Mouse (Mus musculus) layer of hippocampus, adult 2 months (tissue): ENCODE data around the gene Gm17324. TPM values are rescaled to one million over a fixed set of nuclear protein-coding genes. Genes with fewer than 3 reads are reported as not detected.
"Not testable (repeated sequence)": the region's sequence is repeated elsewhere in the genome, so short reads cannot be mapped to it uniquely, and the experiment has no call there.

ENCODE experiments used
- DNase-seq, 2 experiments: peaks; one replicate each; pipeline ENCODE4 v3.0.0; 2022; ENCODE audit warnings: low spot score in 2 of 2
- H3K27ac ChIP-seq: fragments of 200-600 bp; 2 replicates; pipeline ENCODE4 v1.8.1; 2022
- H3K4me3 ChIP-seq: fragments of 200-600 bp; 2 replicates; pipeline ENCODE4 v1.8.1; 2022; ENCODE audit warnings: mild to moderate bottlenecking
- CTCF ChIP-seq: fragments of 200-600 bp; conservative IDR thresholded peaks from 2 replicates; pipeline ENCODE4 v1.8.1; 2022; ENCODE audit warnings: antibody characterized with exemption, mild to moderate bottlenecking, moderate library complexity
- long read RNA-seq, 2 experiments: library from polyadenylated mRNA; stranded (forward); transcript quantifications; one replicate each; pipeline ENCODE4 v2.0.0; 2021; ENCODE audit warnings: borderline mapping rate in 2 of 2
- total RNA-seq, 2 experiments: library from RNA; stranded (reverse); gene quantifications; 2 replicates each; pipeline ENCODE4 v1.2.3; 2021

The Gm17324 gene
- total RNA-seq = 1 to 10 TPM; 1.3 to 1.5 TPM
- long read RNA-seq, experiment 1, partial matches to known transcripts = 0 of 1 reads
- long read RNA-seq, experiment 1, other reads (novel, unspliced or antisense) = 0 of 1 reads
- long read RNA-seq, experiment 2 = 0 reads

DNA sequence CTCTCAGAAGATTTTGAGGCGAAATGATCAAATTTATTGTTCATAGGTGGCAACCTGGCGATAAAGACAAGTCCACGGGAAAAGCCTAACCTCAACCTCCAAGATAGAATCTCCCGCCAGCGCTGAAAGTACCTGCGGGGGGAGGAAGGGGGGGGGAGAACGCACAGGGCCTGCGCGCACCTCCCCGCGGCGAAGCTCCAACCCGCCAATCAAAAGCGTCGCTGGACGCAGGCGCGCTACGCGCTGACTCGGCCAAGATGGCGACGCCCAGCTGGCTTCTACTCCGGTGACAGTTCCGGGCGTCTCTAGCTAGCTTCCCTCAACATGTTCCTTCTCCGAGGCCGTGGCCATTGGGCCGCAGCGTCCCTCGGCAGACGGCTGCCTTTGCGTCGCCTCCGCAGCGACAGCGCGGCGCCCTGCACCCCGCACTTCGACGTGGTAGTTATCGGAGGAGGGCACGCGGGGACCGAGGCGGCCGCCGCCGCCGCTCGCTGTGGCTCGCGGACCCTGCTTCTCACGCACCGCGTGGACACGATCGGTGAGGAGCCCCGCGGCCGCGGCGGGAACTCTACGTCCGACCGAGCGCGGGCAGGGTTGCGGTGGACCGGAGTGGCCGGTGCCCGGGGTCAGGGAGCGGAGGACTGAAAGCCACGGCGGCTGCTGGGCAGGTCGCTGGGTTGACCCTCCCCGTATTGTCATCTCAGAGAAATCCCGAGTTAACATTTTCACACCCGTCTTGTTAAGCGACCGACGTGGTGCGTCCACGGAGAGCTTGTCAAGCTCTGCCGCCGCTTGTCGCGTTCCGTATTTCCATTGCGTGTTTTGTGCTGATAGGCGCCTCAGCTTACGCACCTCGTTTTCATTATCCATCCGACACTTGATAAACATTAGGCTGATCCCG is at the start of gene Gm17324, which contains the start of gene Mto1:
Gene Gm17324 (minus strand): TSS at position 814 of the 901 bp plus-strand sequence.
Gene Mto1 (plus strand): TSS at position 236 of the 901 bp plus-strand sequence.
- peak; percentile 84 to 90 for DNase-seq
- no peak for TF ChIP-seq CTCF
- peak within 1 kb of the TSS; percentile 100 for H3K4me3 ChIP-seq
- H3K27ac ChIP-seq = peak within 1 kb of the TSS; percentile 98

DNA sequence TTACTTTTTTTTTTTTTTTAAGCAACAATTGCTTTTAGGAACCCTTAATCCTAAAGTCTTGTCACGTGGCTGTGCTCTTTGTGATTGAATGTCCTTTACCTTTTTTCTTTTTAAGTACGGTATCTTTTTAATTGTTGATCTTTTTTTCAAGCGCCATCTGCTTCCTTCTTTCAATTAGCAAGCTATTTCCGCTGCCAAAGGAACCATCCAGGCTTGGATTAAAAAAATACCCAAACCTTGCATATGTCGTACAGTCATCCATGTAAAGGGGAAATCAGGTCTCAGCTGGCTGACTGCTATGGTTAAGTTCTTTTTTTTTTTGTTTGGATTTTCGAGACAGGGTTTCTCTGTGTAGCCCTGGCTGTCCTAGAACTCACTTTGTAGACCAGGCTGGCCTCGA is 44.6 kb upstream of the Gm17324 start:
- DNase-seq = no peak
- Histone ChIP-seq H3K27ac (no peak overlapping the region), H3K4me3 (no peak overlapping the region)
- no peak for TF ChIP-seq CTCF

DNA sequence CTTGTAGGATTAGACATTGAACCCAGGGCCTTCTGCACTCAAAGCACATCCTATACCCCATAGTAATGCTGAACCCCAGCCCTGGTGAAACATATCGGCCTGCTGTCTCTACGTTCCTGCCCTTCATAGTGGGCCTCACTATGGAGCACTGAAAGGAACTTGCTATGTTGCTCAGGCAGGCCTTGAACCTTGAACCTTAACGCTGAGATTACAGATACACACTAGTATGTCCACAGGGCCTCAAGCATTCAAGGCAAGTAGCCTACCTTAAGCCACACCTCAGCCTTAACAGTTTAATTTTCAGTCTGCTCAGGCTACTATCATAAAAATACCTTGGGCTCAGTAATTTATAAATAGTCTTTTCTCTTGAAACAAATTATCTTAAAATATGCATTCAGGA is 43.7 kb upstream of the Gm17324 start:
- TF ChIP-seq CTCF = no peak
- no peak overlapping the region for H3K27ac ChIP-seq
- H3K4me3 ChIP-seq = no peak overlapping the region
- no peak for DNase-seq

DNA sequence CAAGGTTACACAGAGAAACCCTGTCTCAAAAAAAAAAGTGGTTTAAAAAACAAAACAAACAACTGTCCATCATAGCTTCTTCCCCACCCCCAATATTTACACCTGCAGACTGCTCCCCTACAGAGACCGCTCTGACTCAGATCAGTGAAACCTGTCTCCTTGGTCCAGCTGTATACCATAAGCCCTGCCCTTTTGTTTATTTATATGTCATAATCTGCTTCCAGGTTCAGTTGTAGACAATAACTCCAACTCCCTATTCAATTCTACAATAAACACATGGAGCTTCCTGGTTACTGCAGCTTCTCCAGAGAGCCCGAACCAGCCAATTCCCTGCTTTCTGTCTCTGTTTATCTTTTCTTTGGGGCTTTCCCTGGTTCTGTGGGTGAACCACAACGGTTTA is 42.6 kb upstream of the Gm17324 start:
- no peak for DNase-seq
- Histone ChIP-seq H3K27ac (no peak overlapping the region), H3K4me3 (no peak overlapping the region)
- TF ChIP-seq CTCF = no peak

DNA sequence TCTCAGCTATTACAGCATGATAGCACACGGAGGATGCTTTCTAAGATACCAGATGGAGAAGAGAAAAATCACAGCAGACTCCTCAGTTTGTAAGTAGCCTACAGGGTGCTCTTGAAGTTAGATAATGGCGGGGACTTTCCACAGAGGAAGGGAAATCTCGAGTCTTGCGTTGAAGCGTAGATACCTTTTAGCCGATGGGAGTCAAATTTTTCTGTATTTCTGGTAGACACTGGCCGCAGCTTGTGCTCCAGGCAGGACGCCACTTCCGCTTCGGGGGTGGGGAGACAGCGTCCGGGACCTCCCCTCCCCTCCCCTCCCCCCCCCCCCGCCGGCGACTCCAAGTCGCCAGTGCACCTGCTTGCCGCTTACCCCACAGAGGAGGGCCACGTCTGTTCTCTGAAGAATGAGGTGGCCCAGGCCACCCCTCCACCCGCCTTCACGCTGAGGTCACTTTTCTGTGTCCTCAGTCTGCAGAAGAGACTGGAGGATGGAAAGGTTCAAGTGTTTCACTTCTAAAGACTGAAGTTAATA is 40.4 kb upstream of the Gm17324 start, which contains the start of gene Eef1a1:
Gene Eef1a1 (minus strand): TSS at position 262 of the 531 bp plus-strand sequence.
- no peak for TF ChIP-seq CTCF
- Histone ChIP-seq H3K4me3 (peak within 1 kb of the TSS; percentile 62), H3K27ac (peak within 1 kb of the TSS; percentile 84)
- DNase-seq = peak in 1 of 2 experiments; percentile 42

DNA sequence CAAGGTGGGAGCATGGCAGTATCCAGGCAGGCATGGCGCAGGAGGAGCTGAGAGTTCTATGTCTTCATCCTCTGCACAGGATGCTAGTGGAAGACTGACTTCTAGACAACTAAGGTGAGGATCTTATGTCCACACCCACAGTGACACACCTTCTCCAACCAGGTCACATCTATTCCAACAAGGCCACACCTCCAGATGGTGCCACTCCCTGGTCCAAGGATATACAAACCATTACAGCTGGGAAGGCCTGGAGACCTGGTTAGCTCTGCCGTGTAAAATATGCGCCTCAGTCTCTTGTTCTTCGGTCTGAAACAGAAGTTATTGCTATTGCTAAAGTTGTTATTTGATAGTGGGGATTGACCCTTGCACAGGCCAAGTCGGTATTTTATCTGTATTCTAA is 39.4 kb upstream of the Gm17324 start:
- H3K27ac ChIP-seq, DNase-seq, H3K4me3 ChIP-seq: not testable (repeated sequence)

DNA sequence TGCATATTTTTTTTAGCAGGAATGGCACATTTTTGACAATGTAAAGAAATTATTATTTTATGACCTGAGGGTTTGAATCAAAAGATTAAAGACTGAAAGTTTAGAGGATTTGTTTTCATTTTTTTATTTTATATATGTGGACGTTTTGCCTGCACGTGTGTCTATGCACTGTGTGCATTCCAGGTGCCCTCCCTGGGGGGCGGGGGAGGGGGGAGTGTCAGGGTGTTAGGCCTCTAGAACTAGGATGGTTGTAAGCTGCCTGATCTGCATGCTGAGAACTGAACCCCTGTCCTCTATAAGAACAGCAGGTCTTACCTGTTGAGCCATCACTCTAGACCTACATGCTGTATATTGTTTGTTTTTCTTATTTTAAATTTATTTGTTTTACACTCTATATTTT is 36.1 kb upstream of the Gm17324 start:
- TF ChIP-seq CTCF = no peak
- Histone ChIP-seq H3K4me3 (no peak overlapping the region), H3K27ac (no peak overlapping the region)
- no peak for DNase-seq

DNA sequence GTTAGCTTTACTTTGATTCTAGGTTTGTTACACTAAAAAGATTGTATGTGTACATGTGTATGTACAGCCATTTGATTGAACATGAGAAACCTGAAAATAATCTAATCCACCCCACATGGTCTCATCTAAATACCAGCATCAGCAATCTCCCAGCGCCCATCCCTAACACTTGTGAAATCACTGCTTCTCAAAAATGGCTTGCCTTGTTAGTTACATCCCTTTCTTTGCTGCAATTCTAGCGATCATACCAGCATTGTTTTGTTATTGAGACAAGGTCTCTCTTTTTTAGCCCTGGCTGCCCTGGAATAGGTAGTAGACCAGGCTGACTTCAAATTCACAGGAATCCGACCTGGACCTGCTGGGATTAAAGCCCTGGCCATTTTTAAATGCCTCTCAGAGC is 33.8 kb upstream of the Gm17324 start:
- H3K27ac ChIP-seq = peak overlapping the region; percentile 99
- no peak for DNase-seq
- H3K4me3 ChIP-seq = peak overlapping the region; percentile 51
- TF ChIP-seq CTCF = no peak

DNA sequence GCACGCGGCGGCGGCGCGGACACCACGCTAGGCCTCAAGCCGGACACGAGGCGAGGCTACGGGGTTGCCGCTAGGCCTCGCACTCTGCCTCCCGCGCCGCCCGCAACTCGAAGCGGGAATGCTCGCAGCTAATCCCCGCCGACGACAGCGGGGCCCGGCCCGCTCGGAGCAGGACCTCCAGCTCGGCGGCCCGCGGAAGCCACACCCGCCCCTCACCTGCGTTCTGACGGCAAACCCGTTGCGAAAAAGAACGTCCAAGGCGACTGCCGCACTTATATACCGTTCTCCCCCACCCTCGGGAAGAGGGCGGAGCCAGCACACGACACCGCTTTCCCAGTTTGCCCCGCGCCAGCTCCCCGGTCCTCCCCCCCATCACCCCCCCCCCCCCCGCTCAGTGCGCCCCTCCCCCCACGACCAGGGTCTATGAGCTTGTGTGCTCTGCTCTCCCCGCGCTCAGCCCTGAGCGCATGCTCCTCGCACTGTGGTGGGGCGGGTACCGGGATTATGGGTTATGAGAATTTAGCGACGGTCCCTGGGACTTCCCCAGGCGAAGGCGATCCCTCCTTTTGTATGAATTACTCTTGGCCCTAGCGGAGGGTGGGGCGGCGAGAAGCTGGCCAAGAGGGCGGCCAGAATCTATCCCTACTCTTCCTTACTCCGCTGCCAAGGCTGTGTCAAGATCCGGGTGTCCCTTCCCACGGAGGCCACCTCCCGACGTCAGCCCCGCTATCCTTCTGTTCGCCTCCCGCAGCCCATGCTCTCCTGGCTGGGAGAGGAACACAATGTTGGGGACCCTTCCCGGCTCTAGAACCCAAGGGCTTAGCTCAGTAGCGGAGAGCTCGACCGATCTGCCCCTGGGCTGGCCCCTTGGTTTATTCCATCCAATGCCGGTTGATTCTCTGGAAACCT is 33.1 kb upstream of the Gm17324 start:
- peak; percentile 35; the same call in 1 of the 2 replicates for TF ChIP-seq CTCF
- Histone ChIP-seq H3K4me3 (peak overlapping the region; percentile 98), H3K27ac (peak overlapping the region; percentile 99)
- DNase-seq = peak; percentile 95 to 97

DNA sequence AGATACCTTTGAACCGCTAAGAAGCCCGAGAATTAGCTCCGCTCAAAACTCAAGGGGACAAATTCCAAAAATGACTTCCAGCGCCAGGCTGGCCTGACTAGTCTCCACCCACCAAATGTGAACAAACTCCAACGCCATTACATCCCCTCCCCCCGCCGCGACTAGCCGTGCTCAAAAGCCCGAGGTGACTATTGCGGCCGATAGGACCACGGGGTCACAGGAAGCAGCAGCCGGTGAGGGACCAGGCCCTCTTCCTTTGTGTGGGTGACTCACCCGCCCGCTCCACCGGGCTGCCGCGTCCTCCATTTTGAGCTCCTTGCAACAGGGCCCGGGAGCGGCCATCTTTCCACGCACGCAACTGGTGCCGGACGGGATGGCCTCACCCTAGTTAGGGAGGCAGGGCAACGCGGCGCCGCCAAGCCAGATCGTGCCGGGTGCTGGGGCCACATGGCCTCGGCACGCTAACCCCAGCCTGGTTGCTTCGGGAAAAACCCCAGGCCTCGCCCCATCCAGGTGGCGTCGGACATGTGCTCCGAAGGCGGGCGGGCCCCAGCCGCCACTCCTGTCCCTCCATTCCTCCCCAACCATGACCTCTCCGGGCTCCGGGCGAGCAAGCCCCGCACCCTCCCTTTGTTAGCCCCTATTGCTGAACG is 32.2 kb upstream of the Gm17324 start:
- TF ChIP-seq CTCF = no peak
- Histone ChIP-seq H3K27ac (peak overlapping the region; percentile 99), H3K4me3 (peak overlapping the region; percentile 98)
- peak; percentile 42 to 71 for DNase-seq

DNA sequence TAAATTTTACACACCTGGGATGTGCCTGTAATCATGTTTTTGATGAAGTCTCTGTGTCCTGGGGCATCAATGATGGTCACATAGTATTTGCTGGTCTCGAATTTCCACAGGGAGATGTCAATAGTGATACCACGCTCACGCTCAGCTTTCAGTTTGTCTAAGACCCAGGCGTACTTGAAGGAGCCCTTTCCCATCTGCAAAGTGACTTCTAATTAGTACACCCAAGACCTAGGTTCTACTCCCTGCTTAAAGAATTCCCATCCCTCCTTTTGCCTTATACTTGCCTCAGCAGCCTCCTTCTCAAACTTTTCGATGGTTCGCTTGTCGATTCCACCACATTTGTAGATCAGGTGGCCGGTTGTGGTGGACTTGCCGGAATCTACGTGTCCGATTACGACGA is 31.6 kb upstream of the Gm17324 start:
- Histone ChIP-seq H3K4me3 (peak overlapping the region; percentile 98), H3K27ac (peak overlapping the region; percentile 99)
- not testable (repeated sequence) for DNase-seq

DNA sequence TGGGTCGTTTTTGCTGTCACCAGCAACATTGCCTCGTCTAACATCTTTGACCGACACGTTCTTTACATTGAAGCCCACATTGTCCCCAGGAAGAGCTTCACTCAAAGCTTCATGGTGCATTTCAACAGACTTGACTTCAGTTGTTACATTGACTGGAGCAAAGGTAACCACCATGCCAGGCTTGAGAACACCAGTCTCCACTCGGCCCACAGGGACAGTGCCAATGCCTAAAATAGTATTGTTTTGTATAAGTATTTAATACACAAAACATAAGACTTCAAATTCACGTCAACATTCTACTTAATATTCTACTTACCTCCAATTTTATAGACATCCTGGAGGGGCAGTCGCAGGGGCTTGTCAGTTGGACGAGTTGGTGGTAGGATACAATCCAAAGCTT is 30.7 kb upstream of the Gm17324 start:
- not testable (repeated sequence) for DNase-seq, H3K27ac ChIP-seq
- peak overlapping the region; percentile 40 for H3K4me3 ChIP-seq

DNA sequence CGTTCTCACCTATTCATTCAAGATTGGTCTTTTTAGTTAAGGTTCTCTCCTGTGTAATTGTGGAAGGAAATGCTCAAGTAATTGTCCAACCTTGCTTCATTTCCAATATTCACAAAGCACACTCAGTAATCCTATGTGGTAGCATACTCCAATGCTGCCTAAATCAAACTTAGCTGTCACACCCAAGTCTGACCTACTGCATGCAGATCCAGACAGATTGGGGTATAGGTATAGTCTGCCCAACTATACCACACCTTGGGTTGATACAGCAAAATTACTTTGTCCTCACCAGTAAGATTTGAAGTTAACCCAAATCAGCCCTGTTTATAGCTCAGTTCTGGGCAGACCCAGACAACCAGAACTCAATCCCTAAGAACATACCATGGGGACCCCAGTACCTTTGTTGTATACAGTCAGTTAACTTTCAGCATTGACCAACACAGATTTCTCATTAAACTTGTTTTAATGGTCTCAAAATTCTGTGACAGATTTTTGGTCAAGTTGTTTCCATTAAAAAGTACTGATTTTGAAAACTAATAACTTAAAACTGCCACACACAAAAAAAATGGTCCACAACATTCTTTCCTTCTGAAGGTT is 29.5 kb upstream of the Gm17324 start:
- DNase-seq, H3K27ac ChIP-seq, H3K4me3 ChIP-seq: not testable (repeated sequence)
